Mouse (Mus musculus) intestine, embryonic 14.5 days (tissue): ENCODE data around the gene Gabbr2. TPM values are rescaled to one million over a fixed set of nuclear protein-coding genes. Genes with fewer than 3 reads are reported as not detected.
A peak's percentile ranks its signal among the peaks of the same experiment; 100 is the strongest.

Source experiments
- ATAC-seq: fragments of 200-750 bp; cut with Nextera tagmentation; replicated peaks from 2 replicates; pipeline ENCODE4 v1.8.0; 2017; ENCODE audit warnings: low read depth, moderate number of reproducible peaks, moderate TSS enrichment, moderate library complexity; ENCODE audit not compliant: low FRiP score, low TSS enrichment
- DNase-seq: peaks from one replicate; pipeline ENCODE4 v3.0.0-alpha.2; 2018; ENCODE audit warnings: low spot score
- H3K27ac ChIP-seq: fragments of 300-500 bp; sonication (generic); 2 replicates; pipeline ENCODE4 v1.5.1; 2014; ENCODE audit warnings: low read depth, mild to moderate bottlenecking, control low read depth
- H3K27me3 ChIP-seq: fragments of 300-500 bp; sonication (generic); replicated peaks from 2 replicates; pipeline ENCODE4 v1.6.1; 2014; ENCODE audit warnings: low read length, control low read depth; ENCODE audit not compliant: control insufficient read depth, insufficient read depth
- H3K36me3 ChIP-seq: fragments of 300-500 bp; sonication (generic); 2 replicates; pipeline ENCODE4 v1.6.1; 2014; ENCODE audit warnings: low read length, control low read depth; ENCODE audit not compliant: control insufficient read depth, insufficient read depth
- H3K4me1 ChIP-seq: fragments of 300-500 bp; sonication (generic); replicated peaks from 2 replicates; pipeline ENCODE4 v1.6.1; 2014; ENCODE audit warnings: low read length, control low read depth, mixed read lengths; ENCODE audit not compliant: control insufficient read depth, insufficient read depth
- H3K4me2 ChIP-seq: fragments of 300-500 bp; sonication (generic); 2 replicates; pipeline ENCODE4 v1.6.1; 2014; ENCODE audit warnings: low read length
- H3K4me3 ChIP-seq: fragments of 300-500 bp; sonication (generic); 2 replicates; pipeline ENCODE4 v1.5.1; 2014; ENCODE audit warnings: low read depth, low read length, control low read depth, mixed read lengths
- H3K9ac ChIP-seq: fragments of 300-500 bp; sonication (generic); 2 replicates; pipeline ENCODE4 v1.6.1; 2014; ENCODE audit warnings: mild to moderate bottlenecking, low read length
- H3K9me3 ChIP-seq: fragments of 300-500 bp; sonication (generic); 2 replicates; pipeline ENCODE4 v1.6.1; 2016; ENCODE audit warnings: low read length, control low read depth; ENCODE audit not compliant: control insufficient read depth
- WGBS: fragments of 180-500 bp; shearing (Covaris S2); extraction: QIAGEN DNeasy Blood & Tissue Kit; methylation state at CpG from one replicate; pipeline ENCODE4 v1.1.7; 2014; 5-methylcytosine and 5-hydroxymethylcytosine counted together
- polyA plus RNA-seq: library from polyadenylated mRNA; unstranded; fragments of >200 nt; fragmentation: Nextera tagmentation; extraction: Ambion mirVana; gene quantifications from 2 replicates; pipeline ENCODE4 v1.2.1, GENCODE M21; 2014

Gabbr2 gene
- polyA plus RNA-seq, 1 experiment from 2014 or later = 0.16 TPM

DNA sequence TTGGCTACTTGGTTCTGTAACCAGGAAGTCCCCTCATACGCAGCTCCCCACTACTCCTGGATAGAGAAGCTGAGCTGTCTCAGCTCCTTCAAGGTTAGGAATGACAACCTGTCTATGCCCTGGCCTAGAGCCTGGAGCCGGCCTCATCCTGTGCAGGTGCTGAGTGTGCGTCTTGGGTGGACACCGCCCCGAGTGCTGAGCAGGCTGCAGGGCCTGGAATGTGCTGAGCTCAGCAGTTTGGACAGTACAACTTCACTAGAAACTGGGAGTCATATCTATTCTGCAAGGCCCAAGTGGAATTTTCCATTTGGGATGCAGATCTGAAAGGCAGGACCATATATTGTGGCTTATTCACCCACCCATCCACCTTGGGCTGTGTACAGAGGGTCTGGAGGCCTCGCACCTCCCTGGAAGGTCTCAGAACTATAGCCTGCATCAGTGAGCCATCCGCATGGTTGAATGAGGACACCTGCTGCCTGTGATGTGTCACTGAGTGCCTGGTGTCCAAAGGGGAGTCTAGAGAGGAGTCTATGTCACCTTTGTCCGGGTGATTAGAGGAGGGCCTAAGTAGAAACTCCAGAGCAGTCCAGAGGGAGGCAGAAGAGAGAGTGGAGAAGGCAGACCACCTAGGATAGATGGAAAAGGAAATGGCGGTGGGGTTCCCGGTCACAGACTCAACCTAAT lies 165.7 kb downstream of the Gabbr2 start:
- H3K4me1 ChIP-seq = 0 out of 2 replicates have a peak, but pooled peaks cover 6% of the 10 kb centered on the region
- ATAC-seq (no peak), DNase-seq (no peak)
- no peaks in the 10 kb centered on the region for H3K9me3 ChIP-seq
- H3K36me3 ChIP-seq = no peaks in the 10 kb centered on the region
- 74% methylated on average over 10 of the region's 10 CpGs for WGBS
- H3K4me2 ChIP-seq = no peak overlapping the region
- H3K27me3 ChIP-seq = no peaks in the 10 kb centered on the region
- no peak overlapping the region for H3K4me3 ChIP-seq
- H3K27ac ChIP-seq = no peak overlapping the region
- H3K9ac ChIP-seq = no peak overlapping the region

DNA sequence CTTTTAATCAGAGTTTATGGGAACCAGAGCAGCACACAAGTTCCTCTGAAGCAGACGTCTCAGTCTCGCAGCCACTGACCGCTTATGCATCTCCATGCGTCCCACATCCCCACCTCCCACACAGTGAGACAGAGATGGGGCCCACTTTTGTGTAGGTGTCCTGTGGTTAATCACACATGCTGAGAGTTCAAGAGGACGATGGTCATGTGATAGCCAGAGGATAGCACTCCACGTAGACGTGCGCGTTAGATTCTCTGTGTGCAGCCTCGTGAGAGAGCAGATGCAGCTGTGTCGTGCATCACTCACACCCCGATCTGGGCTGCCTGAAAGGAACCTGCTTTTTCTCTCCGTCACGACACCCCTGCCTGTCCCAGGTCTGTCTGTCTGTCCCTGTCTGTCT lies 167.9 kb downstream of the Gabbr2 start:
- WGBS = 67% methylated on average over 14 of the region's 14 CpGs
- Histone ChIP-seq H3K27ac (no peak overlapping the region), H3K9ac (no peak overlapping the region), H3K27me3 (no peaks in the 10 kb centered on the region), H3K4me1 (0 out of 2 replicates have a peak, but pooled peaks cover 6% of the 10 kb centered on the region), H3K36me3 (no peaks in the 10 kb centered on the region), H3K9me3 (no peaks in the 10 kb centered on the region), H3K4me2 (no peak overlapping the region), H3K4me3 (no peak overlapping the region)
- ATAC-seq = no peak
- no peak for DNase-seq

DNA sequence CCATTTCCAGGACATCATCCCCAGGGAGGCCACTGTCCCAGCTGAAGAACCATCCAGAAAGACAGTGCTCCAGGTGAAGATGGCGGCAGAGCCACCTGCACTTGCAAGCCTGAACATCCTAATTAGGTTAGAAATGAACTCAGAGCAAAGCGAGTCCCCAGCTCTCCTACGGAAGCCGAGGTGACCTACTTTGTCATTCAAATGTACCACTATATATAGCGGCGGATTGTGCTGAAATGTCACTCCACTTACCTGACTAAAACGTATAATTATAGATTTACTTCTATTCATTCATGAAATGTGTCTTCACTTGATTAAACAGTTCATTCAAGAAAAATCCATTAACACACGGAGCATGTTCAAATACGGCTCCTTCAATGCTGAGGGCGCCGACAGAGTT lies 170.0 kb downstream of the Gabbr2 start:
- H3K4me1 ChIP-seq = no peaks in the 10 kb centered on the region
- no peak for DNase-seq
- H3K9ac ChIP-seq = no peak overlapping the region

DNA sequence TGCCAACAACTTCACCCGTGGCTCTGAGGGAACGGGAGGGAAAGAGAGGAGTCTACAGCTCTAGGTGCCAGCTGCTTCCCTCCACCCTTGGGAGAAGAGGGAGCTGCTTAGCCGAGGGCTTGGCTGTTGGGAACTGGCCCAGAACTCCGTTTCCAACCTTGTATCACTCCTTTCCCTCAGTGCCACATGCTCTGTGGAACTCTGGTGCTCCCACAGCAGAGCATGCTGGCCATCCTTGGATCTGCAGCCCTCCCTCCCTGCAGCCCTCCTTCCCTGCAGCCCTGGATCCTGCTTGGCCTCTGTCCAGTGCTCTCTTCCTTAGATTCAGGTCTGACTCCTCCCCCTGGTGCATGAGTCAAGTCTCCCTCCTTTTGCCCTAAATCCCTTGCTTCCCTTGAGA lies 176.7 kb downstream of the Gabbr2 start:
- Histone ChIP-seq H3K9me3 (no peaks in the 10 kb centered on the region), H3K36me3 (no peaks in the 10 kb centered on the region), H3K27ac (no peak overlapping the region), H3K4me1 (0 out of 2 replicates have a peak, but pooled peaks cover 3% of the 10 kb centered on the region), H3K27me3 (no peaks in the 10 kb centered on the region), H3K4me3 (no peak overlapping the region), H3K9ac (no peak overlapping the region), H3K4me2 (no peak overlapping the region)
- ATAC-seq (peak; percentile 23; the same call in 1 of the 2 replicates), DNase-seq (no peak)
- 73% methylated on average over 4 of the region's 4 CpGs for WGBS

More for the DNA sequence above, 170.0 kb downstream of the Gabbr2 start:
- H3K27me3 ChIP-seq = no peaks in the 10 kb centered on the region
- no peak overlapping the region for H3K4me2 ChIP-seq
- no peaks in the 10 kb centered on the region for H3K36me3 ChIP-seq
- no peak overlapping the region for H3K4me3 ChIP-seq
- no peaks in the 10 kb centered on the region for H3K9me3 ChIP-seq
- H3K27ac ChIP-seq = no peak overlapping the region
- WGBS = 86% methylated on average over 11 of the region's 11 CpGs
- no peak for ATAC-seq

DNA sequence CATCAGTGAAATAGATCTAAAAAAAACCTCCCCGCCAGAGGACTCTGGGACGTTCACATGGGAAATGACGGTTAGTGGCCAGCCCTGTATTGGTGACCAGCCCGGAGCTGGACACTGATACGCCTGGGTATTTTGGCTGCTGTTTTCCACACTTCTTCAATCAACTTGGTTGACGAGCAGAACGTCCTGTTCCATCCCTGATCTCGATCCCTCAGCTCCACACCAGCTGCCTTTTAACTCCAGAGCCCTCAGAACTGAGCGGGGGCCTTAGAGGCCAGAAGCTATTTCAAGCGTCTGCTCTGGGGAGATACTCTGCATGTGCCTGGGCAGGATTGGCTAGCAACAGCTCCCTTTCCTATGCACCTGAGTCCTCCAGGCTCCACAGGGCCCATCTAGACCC lies 177.4 kb downstream of the Gabbr2 start:
- Histone ChIP-seq H3K27ac (no peak overlapping the region), H3K4me1 (0 out of 2 replicates have a peak, but pooled peaks cover 3% of the 10 kb centered on the region), H3K4me2 (no peak overlapping the region), H3K27me3 (no peaks in the 10 kb centered on the region), H3K9me3 (no peaks in the 10 kb centered on the region), H3K4me3 (no peak overlapping the region), H3K9ac (no peak overlapping the region), H3K36me3 (no peaks in the 10 kb centered on the region)
- 81% methylated on average over 10 of the region's 10 CpGs for WGBS
- ATAC-seq = no peak
- no peak for DNase-seq

DNA sequence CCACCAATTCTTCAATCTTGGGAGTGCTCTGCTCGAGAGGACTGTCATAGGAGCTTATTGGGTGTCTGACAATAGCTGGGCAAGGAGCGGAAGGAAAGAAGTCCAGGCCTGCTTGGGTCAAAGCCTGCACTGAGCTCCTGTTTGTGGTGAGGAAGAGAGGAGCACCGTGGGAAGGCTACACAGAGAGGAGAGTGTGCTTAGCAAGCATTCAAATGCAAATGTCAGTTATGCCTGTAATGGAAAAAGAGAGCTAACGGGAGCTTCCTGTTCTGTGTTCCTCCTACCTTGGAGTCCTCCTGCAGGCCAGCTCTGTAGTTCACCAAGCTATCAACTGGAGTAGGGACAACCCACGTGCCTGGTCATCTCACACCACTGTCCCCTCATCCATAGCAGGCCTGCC lies 180.5 kb downstream of the Gabbr2 start:
- no peak for DNase-seq
- WGBS = 69% methylated on average over 5 of the region's 5 CpGs

DNA sequence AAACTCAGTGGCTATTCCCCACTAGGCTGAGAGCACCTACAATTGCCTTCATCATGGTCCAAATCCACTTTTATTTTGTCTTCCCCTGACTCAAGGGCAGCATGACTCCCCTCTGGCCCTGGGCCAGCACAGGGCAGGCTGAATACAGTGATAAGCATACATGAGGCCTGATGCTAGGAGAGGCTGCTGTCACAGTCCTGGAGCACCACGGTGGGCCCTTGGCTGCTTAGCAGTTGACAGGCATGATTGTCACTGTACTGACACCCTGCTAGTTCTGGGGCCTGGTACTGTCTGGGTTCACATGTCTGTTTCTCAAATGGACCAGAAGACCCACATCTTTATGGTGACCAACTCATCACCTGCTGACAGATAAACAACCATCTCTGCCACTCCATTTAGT lies 184.8 kb downstream of the Gabbr2 start:
- Histone ChIP-seq H3K9me3 (no peaks in the 10 kb centered on the region), H3K4me2 (no peak overlapping the region)

More for the DNA sequence above, 180.5 kb downstream of the Gabbr2 start:
- Histone ChIP-seq H3K4me1 (0 out of 2 replicates have a peak, but pooled peaks cover 3% of the 10 kb centered on the region), H3K4me2 (no peak overlapping the region), H3K9me3 (no peaks in the 10 kb centered on the region), H3K9ac (no peak overlapping the region), H3K27ac (no peak overlapping the region), H3K36me3 (no peaks in the 10 kb centered on the region), H3K4me3 (no peak overlapping the region), H3K27me3 (no peaks in the 10 kb centered on the region)
- ATAC-seq = no peak

DNA sequence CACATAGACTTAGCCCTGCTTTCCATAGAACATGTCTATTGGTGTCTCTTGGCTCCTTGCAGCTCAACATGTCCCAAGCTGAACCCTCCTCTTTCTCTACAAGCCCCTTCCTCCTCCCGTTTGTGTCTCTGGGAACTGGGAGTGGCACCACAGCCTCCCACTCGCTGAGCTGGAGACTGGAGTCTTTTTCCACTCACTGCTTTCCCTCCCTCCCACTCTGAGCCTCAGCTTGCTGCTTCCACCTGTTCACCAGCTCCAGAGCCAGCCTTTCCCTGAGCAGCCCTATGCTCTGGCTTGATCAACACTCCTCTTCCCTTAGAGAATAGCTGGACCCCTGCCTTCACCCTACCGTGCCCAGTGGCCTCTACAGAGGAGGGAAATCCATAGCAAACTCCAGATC lies 185.8 kb downstream of the Gabbr2 start:
- no peaks in the 10 kb centered on the region for H3K9me3 ChIP-seq
- DNase-seq (no peak), ATAC-seq (no peak)
- H3K4me2 ChIP-seq = no peak overlapping the region
- no peaks in the 10 kb centered on the region for H3K4me1 ChIP-seq
- WGBS = 48% methylated on average over 3 of the region's 3 CpGs
- no peaks in the 10 kb centered on the region for H3K27me3 ChIP-seq
- no peak overlapping the region for H3K9ac ChIP-seq
- H3K27ac ChIP-seq = no peak overlapping the region
- no peaks in the 10 kb centered on the region for H3K36me3 ChIP-seq
- H3K4me3 ChIP-seq = no peak overlapping the region

More for the DNA sequence above, 184.8 kb downstream of the Gabbr2 start:
- no peak overlapping the region for H3K9ac ChIP-seq
- ATAC-seq (no peak), DNase-seq (no peak)
- H3K36me3 ChIP-seq = no peaks in the 10 kb centered on the region
- H3K27ac ChIP-seq = no peak overlapping the region
- H3K27me3 ChIP-seq = no peaks in the 10 kb centered on the region
- H3K4me1 ChIP-seq = no peaks in the 10 kb centered on the region
- 88% methylated on average over 1 of the region's 1 CpGs for WGBS
- no peak overlapping the region for H3K4me3 ChIP-seq

DNA sequence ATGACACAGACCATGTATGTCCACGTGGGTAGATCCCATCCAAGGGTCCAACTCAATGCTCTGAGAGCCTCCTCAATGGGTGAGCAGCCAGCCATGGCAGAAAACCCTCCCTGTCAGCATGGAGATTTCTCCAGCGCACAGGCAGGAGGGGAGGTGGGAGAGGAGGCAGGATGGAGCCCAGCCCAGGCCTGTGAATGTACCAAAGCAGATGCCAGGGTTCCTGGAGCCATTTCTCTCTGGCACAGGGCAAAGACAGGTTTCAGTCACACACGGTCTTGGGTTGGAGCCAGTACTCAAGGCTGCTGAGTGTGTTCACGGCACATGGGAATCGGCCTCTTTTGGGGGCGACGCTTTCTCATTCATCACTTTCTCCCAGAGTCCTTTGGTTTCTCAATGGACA lies 189.3 kb downstream of the Gabbr2 start:
- no peak for DNase-seq
- H3K27me3 ChIP-seq = no peaks in the 10 kb centered on the region
- H3K4me1 ChIP-seq = no peaks in the 10 kb centered on the region; the same call in 1 of the 2 replicates
- H3K9me3 ChIP-seq = no peaks in the 10 kb centered on the region
- no peak overlapping the region for H3K27ac ChIP-seq
- no peak overlapping the region for H3K4me3 ChIP-seq
- H3K36me3 ChIP-seq = no peaks in the 10 kb centered on the region
- H3K4me2 ChIP-seq = no peak overlapping the region
- no peak overlapping the region for H3K9ac ChIP-seq
- no peak for ATAC-seq
- 88% methylated on average over 7 of the region's 7 CpGs for WGBS
